8 mouse cellular contexts compared by ENCODE assay signal in genomic region chr7:127014320-127014719, GRCm38 (mm10). TPM values are rescaled to one million over a fixed set of nuclear protein-coding genes. Genes with fewer than 3 reads are reported as not detected.
DNase-seq lines count a peak whose midpoint lies in the region; ATAC-seq and TF ChIP-seq lines count a peak whose summit lies in the region.

TSS of gene Mvp (minus strand) at chr7:127014621.

- no peak for TF ChIP-seq POLR2A in limb, embryonic 14.5 days (IDR thresholded peaks at IDR 0.05; ENCODE audit: borderline replicate concordance, extremely low read depth, insufficient read depth, insufficient read length)

- peaks cover 21% of the 10 kb centered on the region for H3K4me1 ChIP-seq in forebrain, postnatal 0 days (ENCODE audit: insufficient read depth)
- peaks cover 14% of the 10 kb centered on the region for H3K4me1 ChIP-seq in hindbrain, embryonic 11.5 days (replicated peaks; ENCODE audit: control insufficient read depth, insufficient read depth, low read length)
- H3K4me1 ChIP-seq in limb, embryonic 14.5 days (ENCODE audit: control insufficient read depth, insufficient read depth, low read length) = peaks cover 21% of the 10 kb centered on the region
- H3K4me1 ChIP-seq in midbrain, embryonic 15.5 days = peaks cover 48% of the 10 kb centered on the region

- ATAC-seq in forebrain, postnatal 0 days = no peak
- no peak for ATAC-seq in hindbrain, embryonic 11.5 days (ENCODE audit: low FRiP score)
- ATAC-seq in limb, embryonic 14.5 days (ENCODE audit: low FRiP score, low read depth) = no peak
- ATAC-seq in midbrain, embryonic 15.5 days (replicated peaks) = no peak

- no peak for DNase-seq in left cerebral cortex, adult 2 months (ENCODE audit: extremely low spot score in 1 of 2, low spot score in 2 of 2)
- no peak for DNase-seq in left cerebral cortex, adult 9 months (ENCODE audit: low spot score in 2 of 2)
- DNase-seq in cerebellum, adult 8-10 months = peak; percentile 66
- DNase-seq in forebrain, postnatal 0 days = no peak
- DNase-seq in hindbrain, embryonic 11.5 days (ENCODE audit: low spot score) = no peak
- DNase-seq in limb, embryonic 14.5 days (ENCODE audit: low spot score) = no peak
- peak; percentile 70 for DNase-seq in thymus, postnatal 25 days

- WGBS in forebrain, postnatal 0 days = 81% methylated on average over 11 of the region's 11 CpGs
- 62% methylated on average over 11 of the region's 11 CpGs for WGBS in hindbrain, embryonic 11.5 days
- 42% methylated on average over 11 of the region's 11 CpGs for WGBS in limb, embryonic 14.5 days
- 78% methylated on average over 11 of the region's 11 CpGs for WGBS in midbrain, embryonic 15.5 days

- no peak for TF ChIP-seq CTCF in left cerebral cortex, adult 2 months (IDR thresholded peaks at IDR 0.05)
- no peak for TF ChIP-seq CTCF in forebrain, postnatal 0 days (IDR thresholded peaks at IDR 0.05; ENCODE audit: low read depth)

- peaks cover 21% of the 10 kb centered on the region; the same call in 1 of the 2 replicates for H3K36me3 ChIP-seq in forebrain, postnatal 0 days (ENCODE audit: insufficient read depth)
- 0 out of 2 replicates have a peak, but pooled peaks cover 4% of the 10 kb centered on the region for H3K36me3 ChIP-seq in hindbrain, embryonic 11.5 days (ENCODE audit: control insufficient read depth, insufficient read depth, low read length)
- peaks cover 35% of the 10 kb centered on the region for H3K36me3 ChIP-seq in limb, embryonic 14.5 days (ENCODE audit: control insufficient read depth, insufficient read depth, low read length)
- peaks cover 12% of the 10 kb centered on the region; the same call in 1 of the 2 replicates for H3K36me3 ChIP-seq in midbrain, embryonic 15.5 days (replicated peaks)

- H3K4me3 ChIP-seq in left cerebral cortex, adult 2 months = peak within 1 kb of the TSS; percentile 51
- H3K4me3 ChIP-seq in forebrain, postnatal 0 days (ENCODE audit: low read depth, low read length) = no peak within 1 kb of the TSS
- H3K4me3 ChIP-seq in hindbrain, embryonic 11.5 days (ENCODE audit: low read depth, low read length) = peak within 1 kb of the TSS; percentile 53; the same call in 1 of the 2 replicates
- H3K4me3 ChIP-seq in limb, embryonic 14.5 days (replicated peaks; ENCODE audit: low read length) = peak within 1 kb of the TSS; percentile 75
- H3K4me3 ChIP-seq in midbrain, embryonic 15.5 days = peak within 1 kb of the TSS; percentile 69

- intact Hi-C loops in left cerebral cortex, adult 2 months (cut with DNase I) = no loop called here

- peak within 1 kb of the TSS; percentile 25; the same call in 1 of the 2 replicates for H3K9ac ChIP-seq in forebrain, postnatal 0 days
- H3K9ac ChIP-seq in hindbrain, embryonic 11.5 days (ENCODE audit: low read depth, low read length) = no peak within 1 kb of the TSS; the same call in 1 of the 2 replicates
- peak within 1 kb of the TSS; percentile 25; the same call in 1 of the 2 replicates for H3K9ac ChIP-seq in limb, embryonic 14.5 days (ENCODE audit: low read depth, low read length, severe bottlenecking)
- H3K9ac ChIP-seq in midbrain, embryonic 15.5 days = peak within 1 kb of the TSS; percentile 17; the same call in 1 of the 2 replicates

- H3K4me2 ChIP-seq in forebrain, postnatal 0 days (ENCODE audit: low read depth) = no peak within 1 kb of the TSS
- H3K4me2 ChIP-seq in hindbrain, embryonic 11.5 days (replicated peaks; ENCODE audit: low read depth, low read length) = 0 out of 2 replicates have a peak within 1 kb of the TSS, but pooled peaks have one; percentile 0
- H3K4me2 ChIP-seq in limb, embryonic 14.5 days (replicated peaks; ENCODE audit: low read depth, low read length, severe bottlenecking) = peak within 1 kb of the TSS; percentile 90; the same call in 1 of the 2 replicates
- peak within 1 kb of the TSS; percentile 90 for H3K4me2 ChIP-seq in midbrain, embryonic 15.5 days

- no peaks in the 10 kb centered on the region for H3K9me3 ChIP-seq in forebrain, postnatal 0 days (ENCODE audit: low read length)
- H3K9me3 ChIP-seq in hindbrain, embryonic 11.5 days (ENCODE audit: control insufficient read depth, low read length) = no peaks in the 10 kb centered on the region
- H3K9me3 ChIP-seq in limb, embryonic 14.5 days (ENCODE audit: control insufficient read depth, low read length) = no peaks in the 10 kb centered on the region
- H3K9me3 ChIP-seq in midbrain, embryonic 15.5 days = no peaks in the 10 kb centered on the region

- no peaks in the 10 kb centered on the region for H3K27me3 ChIP-seq in forebrain, postnatal 0 days (ENCODE audit: insufficient read depth, low read length)
- no peaks in the 10 kb centered on the region for H3K27me3 ChIP-seq in hindbrain, embryonic 11.5 days (ENCODE audit: control insufficient read depth, insufficient read depth, low read length)
- no peaks in the 10 kb centered on the region for H3K27me3 ChIP-seq in limb, embryonic 14.5 days (ENCODE audit: control insufficient read depth, insufficient read depth, low read length)
- no peaks in the 10 kb centered on the region for H3K27me3 ChIP-seq in midbrain, embryonic 15.5 days (replicated peaks)

- H3K27ac ChIP-seq in left cerebral cortex, adult 2 months = peak within 1 kb of the TSS; percentile 79
- no peak within 1 kb of the TSS for H3K27ac ChIP-seq in forebrain, postnatal 0 days (ENCODE audit: low read depth, low read length)
- H3K27ac ChIP-seq in hindbrain, embryonic 11.5 days (ENCODE audit: low read depth, low read length) = no peak within 1 kb of the TSS
- H3K27ac ChIP-seq in limb, embryonic 14.5 days (replicated peaks; ENCODE audit: low read depth, low read length) = no peak within 1 kb of the TSS
- H3K27ac ChIP-seq in midbrain, embryonic 15.5 days = 0 out of 2 replicates have a peak within 1 kb of the TSS, but pooled peaks have one; percentile 94

RNA-seq across cellular contexts. Expression of gene Mvp, which starts in this region (rescaled TPM):
- total RNA-seq in left cerebral cortex, adult 2 months (2021) = 1 to 10 TPM; 7.2 to 8.3 TPM
- total RNA-seq in forebrain, postnatal 0 days (2014; rRNA removed) = 4.8 and 6.9 TPM in 2 replicates
- polyA plus RNA-seq in forebrain, postnatal 0 days (2015; fragmentation: Nextera tagmentation; extraction: Ambion mirVana) = 3.3 and 3.4 TPM in 2 replicates
- 3.4 and 3.5 TPM in 2 replicates for polyA plus RNA-seq in hindbrain, embryonic 11.5 days (2014; fragmentation: Nextera tagmentation; extraction: Ambion mirVana)
- polyA plus RNA-seq in limb, embryonic 14.5 days (2012; rRNA removed) = 7.9 and 8.0 TPM in 2 replicates
- polyA plus RNA-seq in limb, embryonic 14.5 days (2014; fragmentation: Nextera tagmentation; extraction: Ambion mirVana) = 7.3 and 7.9 TPM in 2 replicates
- polyA plus RNA-seq in midbrain, embryonic 15.5 days (2015; fragmentation: Nextera tagmentation; extraction: Ambion mirVana) = 4.0 and 4.5 TPM in 2 replicates

Comparison
In these comparisons a context has a peak if more than half of its experiments do, and no peak if none do; other contexts are left out.
1. DNase-seq: peak in cerebellum, adult 8-10 months (single experiment) and thymus, postnatal 25 days (single experiment); none in left cerebral cortex, adult 2 months (0 of 2), left cerebral cortex, adult 9 months (0 of 2), forebrain, postnatal 0 days (single experiment), hindbrain, embryonic 11.5 days (single experiment) and limb, embryonic 14.5 days (single experiment).
2. H3K27ac ChIP-seq: peak in left cerebral cortex, adult 2 months (single experiment) and midbrain, embryonic 15.5 days (single experiment); none in forebrain, postnatal 0 days (single experiment), hindbrain, embryonic 11.5 days (single experiment) and limb, embryonic 14.5 days (single experiment).